Mouse (Mus musculus): ENCODE measurements around the gene Fry. TPM values are rescaled to one million over a fixed set of nuclear protein-coding genes. Genes with fewer than 3 reads are reported as not detected.

The Fry gene
- polyA plus RNA-seq, 1 experiment from 2014 or later: 5.5 TPM

- Histone ChIP-seq H3K27ac (ENCODE audit: low read depth, low read length) (no peak overlapping the region), H3K4me1 (replicated peaks; ENCODE audit: control insufficient read depth, insufficient read depth, low read length) (no peaks in the 10 kb centered on the region), H3K9ac (ENCODE audit: low read depth, low read length) (no peak overlapping the region), H3K9me3 (ENCODE audit: control insufficient read depth) (no peaks in the 10 kb centered on the region), H3K27me3 (replicated peaks; ENCODE audit: control insufficient read depth, insufficient read depth, low read length) (no peaks in the 10 kb centered on the region), H3K4me3 (ENCODE audit: low read depth, low read length) (no peak overlapping the region), H3K36me3 (ENCODE audit: control insufficient read depth, insufficient read depth) (0 out of 2 replicates have a peak, but pooled peaks cover 4% of the 10 kb centered on the region), H3K4me2 (replicated peaks; ENCODE audit: low read depth) (no peak overlapping the region)
- ATAC-seq: no peak
- whole genome bisulfite sequencing: 82% methylated on average over 3 of the region's 3 CpGs
- TF ChIP-seq CTCF (IDR thresholded peaks at IDR 0.05; ENCODE audit: low read depth): peak; percentile 72
These were observed 308.1 kb downstream of the Fry start for GRCm38 (mm10) chr5:150426595-150426994.

- Histone ChIP-seq H3K4me2 (replicated peaks; ENCODE audit: low read depth) (no peak overlapping the region), H3K4me1 (replicated peaks; ENCODE audit: control insufficient read depth, insufficient read depth, low read length) (no peaks in the 10 kb centered on the region), H3K9me3 (ENCODE audit: control insufficient read depth) (no peaks in the 10 kb centered on the region), H3K9ac (ENCODE audit: low read depth, low read length) (no peak overlapping the region), H3K27me3 (replicated peaks; ENCODE audit: control insufficient read depth, insufficient read depth, low read length) (no peaks in the 10 kb centered on the region), H3K27ac (ENCODE audit: low read depth, low read length) (no peak overlapping the region), H3K4me3 (ENCODE audit: low read depth, low read length) (no peak overlapping the region), H3K36me3 (ENCODE audit: control insufficient read depth, insufficient read depth) (peaks cover 3% of the 10 kb centered on the region; the same call in 1 of the 2 replicates)
- no peak for ATAC-seq
- WGBS: 96% methylated on average over 7 of the region's 7 CpGs
- peak; percentile 56 for TF ChIP-seq CTCF (IDR thresholded peaks at IDR 0.05; ENCODE audit: low read depth)
These were observed 312.8 kb downstream of the Fry start for GRCm38 (mm10) chr5:150431286-150431685.

- Histone ChIP-seq H3K4me3 (ENCODE audit: low read depth, low read length) (no peak overlapping the region), H3K27ac (ENCODE audit: low read depth, low read length) (no peak overlapping the region), H3K36me3 (ENCODE audit: control insufficient read depth, insufficient read depth) (peaks cover 6% of the 10 kb centered on the region; the same call in 1 of the 2 replicates), H3K4me2 (replicated peaks; ENCODE audit: low read depth) (no peak overlapping the region), H3K9ac (ENCODE audit: low read depth, low read length) (no peak overlapping the region), H3K9me3 (ENCODE audit: control insufficient read depth) (no peaks in the 10 kb centered on the region), H3K27me3 (replicated peaks; ENCODE audit: control insufficient read depth, insufficient read depth, low read length) (no peaks in the 10 kb centered on the region), H3K4me1 (replicated peaks; ENCODE audit: control insufficient read depth, insufficient read depth, low read length) (no peaks in the 10 kb centered on the region)
- TF ChIP-seq CTCF (IDR thresholded peaks at IDR 0.05; ENCODE audit: low read depth): peak; percentile 29; the same call in 1 of the 2 replicates
- 93% methylated on average over 2 of the region's 2 CpGs for WGBS
- ATAC-seq: no peak
These were observed 314.5 kb downstream of the Fry start for GRCm38 (mm10) chr5:150432960-150433359.

- no peaks in the 10 kb centered on the region for H3K9me3 ChIP-seq (ENCODE audit: control insufficient read depth)
- WGBS: 35% methylated on average over 34 of the region's 34 CpGs
- no peak overlapping the region for H3K9ac ChIP-seq (ENCODE audit: low read depth, low read length)
These were observed 318.4 kb downstream of the Fry start for GRCm38 (mm10) chr5:150436629-150437389.

GRCm38 (mm10) chr5:150441690-150442089 is 323.2 kb downstream of the Fry start:
- H3K27me3 ChIP-seq (replicated peaks; ENCODE audit: control insufficient read depth, insufficient read depth, low read length): no peaks in the 10 kb centered on the region
- peaks cover 3% of the 10 kb centered on the region; the same call in 1 of the 2 replicates for H3K36me3 ChIP-seq (ENCODE audit: control insufficient read depth, insufficient read depth)
- no peak overlapping the region for H3K4me2 ChIP-seq (replicated peaks; ENCODE audit: low read depth)
- peak; percentile 80 for TF ChIP-seq CTCF (IDR thresholded peaks at IDR 0.05; ENCODE audit: low read depth)
- 40% methylated on average over 7 of the region's 7 CpGs for WGBS
- H3K4me1 ChIP-seq (replicated peaks; ENCODE audit: control insufficient read depth, insufficient read depth, low read length): no peaks in the 10 kb centered on the region
- no peak overlapping the region for H3K27ac ChIP-seq (ENCODE audit: low read depth, low read length)
- no peak overlapping the region for H3K4me3 ChIP-seq (ENCODE audit: low read depth, low read length)
- no peak for ATAC-seq
- H3K9me3 ChIP-seq (ENCODE audit: control insufficient read depth): no peaks in the 10 kb centered on the region
- H3K9ac ChIP-seq (ENCODE audit: low read depth, low read length): no peak overlapping the region

More at GRCm38 (mm10) chr5:150436629-150437389, 318.4 kb downstream of the Fry start:
- TF ChIP-seq CTCF (IDR thresholded peaks at IDR 0.05; ENCODE audit: low read depth): no peak
- peak overlapping the region; percentile 58 for H3K4me2 ChIP-seq (replicated peaks; ENCODE audit: low read depth)
- no peaks in the 10 kb centered on the region for H3K4me1 ChIP-seq (replicated peaks; ENCODE audit: control insufficient read depth, insufficient read depth, low read length)
- peaks cover 6% of the 10 kb centered on the region; the same call in 1 of the 2 replicates for H3K36me3 ChIP-seq (ENCODE audit: control insufficient read depth, insufficient read depth)
- H3K4me3 ChIP-seq (ENCODE audit: low read depth, low read length): peak overlapping the region; percentile 9
- no peaks in the 10 kb centered on the region for H3K27me3 ChIP-seq (replicated peaks; ENCODE audit: control insufficient read depth, insufficient read depth, low read length)
- ATAC-seq: peak; percentile 43; the same call in 1 of the 2 replicates
- H3K27ac ChIP-seq (ENCODE audit: low read depth, low read length): no peak overlapping the region

GRCm38 (mm10) chr5:150451281-150452003 is 333.0 kb downstream of the Fry start:
- Histone ChIP-seq H3K4me3 (ENCODE audit: low read depth, low read length) (no peak overlapping the region), H3K27me3 (replicated peaks; ENCODE audit: control insufficient read depth, insufficient read depth, low read length) (no peaks in the 10 kb centered on the region), H3K9ac (ENCODE audit: low read depth, low read length) (no peak overlapping the region), H3K27ac (ENCODE audit: low read depth, low read length) (no peak overlapping the region), H3K4me1 (replicated peaks; ENCODE audit: control insufficient read depth, insufficient read depth, low read length) (no peaks in the 10 kb centered on the region), H3K9me3 (ENCODE audit: control insufficient read depth) (no peaks in the 10 kb centered on the region), H3K36me3 (ENCODE audit: control insufficient read depth, insufficient read depth) (peaks cover 5% of the 10 kb centered on the region; the same call in 1 of the 2 replicates), H3K4me2 (replicated peaks; ENCODE audit: low read depth) (no peak overlapping the region)
- WGBS: 76% methylated on average over 9 of the region's 9 CpGs
- no peak for ATAC-seq
- TF ChIP-seq CTCF (IDR thresholded peaks at IDR 0.05; ENCODE audit: low read depth): no peak

Measured in intestine, postnatal 0 days (tissue).